Mouse (Mus musculus): ENCODE data around the gene Ppp6r1. TPM values are rescaled to one million over a fixed set of nuclear protein-coding genes. Genes with fewer than 3 reads are reported as not detected.
A peak's percentile ranks its signal among the peaks of the same experiment; 100 is the strongest.

The Ppp6r1 gene
- polyA plus RNA-seq, 1 experiment from 2014 or later: 4.9 TPM

- DNase-seq (ENCODE audit: low spot score) (peak; percentile 97), ATAC-seq (replicated peaks; ENCODE audit: insufficient number of reproducible peaks, low FRiP score, low TSS enrichment, low read depth) (peak; percentile 99)
- Histone ChIP-seq H3K4me1 (ENCODE audit: control insufficient read depth, insufficient read depth, low read length) (no peaks in the 10 kb centered on the region), H3K9me3 (replicated peaks; ENCODE audit: control insufficient read depth, low read length) (no peaks in the 10 kb centered on the region), H3K4me3 (ENCODE audit: low read depth, low read length) (peak within 1 kb of the TSS; percentile 53), H3K4me2 (ENCODE audit: low read depth, low read length) (peak within 1 kb of the TSS; percentile 77), H3K27ac (replicated peaks; ENCODE audit: low read depth, low read length) (0 out of 2 replicates have a peak within 1 kb of the TSS, but pooled peaks have one; percentile 38), H3K27me3 (ENCODE audit: control insufficient read depth, insufficient read depth, low read length) (no peaks in the 10 kb centered on the region), H3K36me3 (replicated peaks; ENCODE audit: control insufficient read depth, insufficient read depth, low read depth, low read length) (peaks cover 3% of the 10 kb centered on the region), H3K9ac (replicated peaks; ENCODE audit: low read length) (peak within 1 kb of the TSS; percentile 53)
- under 1% methylated on average over 32 of the region's 32 CpGs for WGBS
Observed at GRCm38 (mm10) chr7:4684632-4685417, 26.0 kb upstream of the Ppp6r1 start, which contains the start of gene Hspbp1. Hspbp1 (minus strand) TSS chr7:4685068.

- peak overlapping the region; percentile 53 for H3K4me3 ChIP-seq (ENCODE audit: low read depth, low read length)
- 2% methylated on average over 13 of the region's 13 CpGs for WGBS
- peak overlapping the region; percentile 53 for H3K9ac ChIP-seq (replicated peaks; ENCODE audit: low read length)
- DNase-seq (ENCODE audit: low spot score): no peak
- no peaks in the 10 kb centered on the region for H3K4me1 ChIP-seq (ENCODE audit: control insufficient read depth, insufficient read depth, low read length)
- H3K36me3 ChIP-seq (replicated peaks; ENCODE audit: control insufficient read depth, insufficient read depth, low read depth, low read length): peaks cover 3% of the 10 kb centered on the region
- H3K27ac ChIP-seq (replicated peaks; ENCODE audit: low read depth, low read length): no peak overlapping the region
- ATAC-seq (replicated peaks; ENCODE audit: insufficient number of reproducible peaks, low FRiP score, low TSS enrichment, low read depth): no peak
- H3K4me2 ChIP-seq (ENCODE audit: low read depth, low read length): peak overlapping the region; percentile 77
- H3K27me3 ChIP-seq (ENCODE audit: control insufficient read depth, insufficient read depth, low read length): no peaks in the 10 kb centered on the region
- H3K9me3 ChIP-seq (replicated peaks; ENCODE audit: control insufficient read depth, low read length): no peaks in the 10 kb centered on the region
Observed at GRCm38 (mm10) chr7:4684203-4684602, 25.4 kb upstream of the Ppp6r1 start.

GRCm38 (mm10) chr7:4683307-4683706, 24.5 kb upstream of the Ppp6r1 start:
- no peak for DNase-seq (ENCODE audit: low spot score)
- Histone ChIP-seq H3K9me3 (replicated peaks; ENCODE audit: control insufficient read depth, low read length) (no peaks in the 10 kb centered on the region), H3K4me3 (ENCODE audit: low read depth, low read length) (no peak overlapping the region), H3K4me2 (ENCODE audit: low read depth, low read length) (no peak overlapping the region), H3K27ac (replicated peaks; ENCODE audit: low read depth, low read length) (no peak overlapping the region), H3K4me1 (ENCODE audit: control insufficient read depth, insufficient read depth, low read length) (no peaks in the 10 kb centered on the region), H3K36me3 (replicated peaks; ENCODE audit: control insufficient read depth, insufficient read depth, low read depth, low read length) (peaks cover 3% of the 10 kb centered on the region), H3K9ac (replicated peaks; ENCODE audit: low read length) (no peak overlapping the region), H3K27me3 (ENCODE audit: control insufficient read depth, insufficient read depth, low read length) (no peaks in the 10 kb centered on the region)
- no peak for ATAC-seq (replicated peaks; ENCODE audit: insufficient number of reproducible peaks, low FRiP score, low TSS enrichment, low read depth)
- WGBS: 77% methylated on average over 5 of the region's 5 CpGs

GRCm38 (mm10) chr7:4675200-4675599, 16.4 kb upstream of the Ppp6r1 start:
- Histone ChIP-seq H3K4me3 (ENCODE audit: low read depth, low read length) (no peak overlapping the region), H3K36me3 (replicated peaks; ENCODE audit: control insufficient read depth, insufficient read depth, low read depth, low read length) (peaks cover 4% of the 10 kb centered on the region), H3K27me3 (ENCODE audit: control insufficient read depth, insufficient read depth, low read length) (no peaks in the 10 kb centered on the region), H3K9ac (replicated peaks; ENCODE audit: low read length) (no peak overlapping the region), H3K27ac (replicated peaks; ENCODE audit: low read depth, low read length) (no peak overlapping the region), H3K4me1 (ENCODE audit: control insufficient read depth, insufficient read depth, low read length) (no peaks in the 10 kb centered on the region), H3K4me2 (ENCODE audit: low read depth, low read length) (no peak overlapping the region), H3K9me3 (replicated peaks; ENCODE audit: control insufficient read depth, low read length) (no peaks in the 10 kb centered on the region)
- 84% methylated on average over 7 of the region's 7 CpGs for WGBS
- DNase-seq (ENCODE audit: low spot score) (no peak), ATAC-seq (replicated peaks; ENCODE audit: insufficient number of reproducible peaks, low FRiP score, low TSS enrichment, low read depth) (no peak)

GRCm38 (mm10) chr7:4674114-4674731, 15.4 kb upstream of the Ppp6r1 start:
- H3K9ac ChIP-seq (replicated peaks; ENCODE audit: low read length): no peak overlapping the region
- no peak overlapping the region for H3K4me3 ChIP-seq (ENCODE audit: low read depth, low read length)
- no peaks in the 10 kb centered on the region for H3K27me3 ChIP-seq (ENCODE audit: control insufficient read depth, insufficient read depth, low read length)
- 88% methylated on average over 12 of the region's 12 CpGs for WGBS
- no peaks in the 10 kb centered on the region for H3K4me1 ChIP-seq (ENCODE audit: control insufficient read depth, insufficient read depth, low read length)
- H3K36me3 ChIP-seq (replicated peaks; ENCODE audit: control insufficient read depth, insufficient read depth, low read depth, low read length): peaks cover 4% of the 10 kb centered on the region
- H3K9me3 ChIP-seq (replicated peaks; ENCODE audit: control insufficient read depth, low read length): no peaks in the 10 kb centered on the region
- no peak overlapping the region for H3K4me2 ChIP-seq (ENCODE audit: low read depth, low read length)
- DNase-seq (ENCODE audit: low spot score) (no peak), ATAC-seq (replicated peaks; ENCODE audit: insufficient number of reproducible peaks, low FRiP score, low TSS enrichment, low read depth) (no peak)
- H3K27ac ChIP-seq (replicated peaks; ENCODE audit: low read depth, low read length): no peak overlapping the region

- DNase-seq (ENCODE audit: low spot score): no peak
- H3K4me2 ChIP-seq (ENCODE audit: low read depth, low read length): no peak overlapping the region
- no peaks in the 10 kb centered on the region for H3K27me3 ChIP-seq (ENCODE audit: control insufficient read depth, insufficient read depth, low read length)
- peaks cover 4% of the 10 kb centered on the region for H3K36me3 ChIP-seq (replicated peaks; ENCODE audit: control insufficient read depth, insufficient read depth, low read depth, low read length)
- no peaks in the 10 kb centered on the region for H3K9me3 ChIP-seq (replicated peaks; ENCODE audit: control insufficient read depth, low read length)
- 46% methylated on average over 4 of the region's 4 CpGs for WGBS
- H3K4me1 ChIP-seq (ENCODE audit: control insufficient read depth, insufficient read depth, low read length): no peaks in the 10 kb centered on the region
- H3K9ac ChIP-seq (replicated peaks; ENCODE audit: low read length): no peak overlapping the region
- no peak overlapping the region for H3K27ac ChIP-seq (replicated peaks; ENCODE audit: low read depth, low read length)
- H3K4me3 ChIP-seq (ENCODE audit: low read depth, low read length): no peak overlapping the region
- ATAC-seq (replicated peaks; ENCODE audit: insufficient number of reproducible peaks, low FRiP score, low TSS enrichment, low read depth): 0 out of 2 replicates have a peak, but pooled peaks have one; percentile 73
Observed at GRCm38 (mm10) chr7:4671956-4672355, 13.1 kb upstream of the Ppp6r1 start.

- no peak for ATAC-seq (replicated peaks; ENCODE audit: insufficient number of reproducible peaks, low FRiP score, low TSS enrichment, low read depth)
Observed at GRCm38 (mm10) chr7:4670655-4671255, 11.9 kb upstream of the Ppp6r1 start.

GRCm38 (mm10) chr7:4669156-4669555, 10.3 kb upstream of the Ppp6r1 start:
- no peak overlapping the region for H3K4me2 ChIP-seq (ENCODE audit: low read depth, low read length)
- H3K4me1 ChIP-seq (ENCODE audit: control insufficient read depth, insufficient read depth, low read length): no peaks in the 10 kb centered on the region
- DNase-seq (ENCODE audit: low spot score): no peak
- WGBS: 90% methylated on average over 9 of the region's 9 CpGs
- H3K36me3 ChIP-seq (replicated peaks; ENCODE audit: control insufficient read depth, insufficient read depth, low read depth, low read length): peaks cover 4% of the 10 kb centered on the region
- no peak overlapping the region for H3K4me3 ChIP-seq (ENCODE audit: low read depth, low read length)
- H3K27ac ChIP-seq (replicated peaks; ENCODE audit: low read depth, low read length): no peak overlapping the region
- no peak for ATAC-seq (replicated peaks; ENCODE audit: insufficient number of reproducible peaks, low FRiP score, low TSS enrichment, low read depth)
- no peaks in the 10 kb centered on the region for H3K9me3 ChIP-seq (replicated peaks; ENCODE audit: control insufficient read depth, low read length)
- H3K9ac ChIP-seq (replicated peaks; ENCODE audit: low read length): no peak overlapping the region
- no peaks in the 10 kb centered on the region for H3K27me3 ChIP-seq (ENCODE audit: control insufficient read depth, insufficient read depth, low read length)

More at GRCm38 (mm10) chr7:4670655-4671255, 11.9 kb upstream of the Ppp6r1 start:
- no peak for DNase-seq (ENCODE audit: low spot score)
- no peak overlapping the region for H3K9ac ChIP-seq (replicated peaks; ENCODE audit: low read length)
- H3K27ac ChIP-seq (replicated peaks; ENCODE audit: low read depth, low read length): no peak overlapping the region
- peaks cover 4% of the 10 kb centered on the region for H3K36me3 ChIP-seq (replicated peaks; ENCODE audit: control insufficient read depth, insufficient read depth, low read depth, low read length)
- H3K9me3 ChIP-seq (replicated peaks; ENCODE audit: control insufficient read depth, low read length): no peaks in the 10 kb centered on the region
- H3K4me2 ChIP-seq (ENCODE audit: low read depth, low read length): no peak overlapping the region
- H3K4me1 ChIP-seq (ENCODE audit: control insufficient read depth, insufficient read depth, low read length): no peaks in the 10 kb centered on the region
- WGBS: 90% methylated on average over 8 of the region's 8 CpGs
- no peaks in the 10 kb centered on the region for H3K27me3 ChIP-seq (ENCODE audit: control insufficient read depth, insufficient read depth, low read length)
- no peak overlapping the region for H3K4me3 ChIP-seq (ENCODE audit: low read depth, low read length)
